Mouse (Mus musculus) spleen, embryonic (tissue): ENCODE measurements around the gene Hacl1.

Experiments used
- CTCF ChIA-PET: fragments of 350-600 bp; sonication (Branson Sonifier 250); formaldehyde crosslinking; loops from one replicate; lab custom pipeline; 2022; lab: Charles Lee

The Hacl1 gene

DNA sequence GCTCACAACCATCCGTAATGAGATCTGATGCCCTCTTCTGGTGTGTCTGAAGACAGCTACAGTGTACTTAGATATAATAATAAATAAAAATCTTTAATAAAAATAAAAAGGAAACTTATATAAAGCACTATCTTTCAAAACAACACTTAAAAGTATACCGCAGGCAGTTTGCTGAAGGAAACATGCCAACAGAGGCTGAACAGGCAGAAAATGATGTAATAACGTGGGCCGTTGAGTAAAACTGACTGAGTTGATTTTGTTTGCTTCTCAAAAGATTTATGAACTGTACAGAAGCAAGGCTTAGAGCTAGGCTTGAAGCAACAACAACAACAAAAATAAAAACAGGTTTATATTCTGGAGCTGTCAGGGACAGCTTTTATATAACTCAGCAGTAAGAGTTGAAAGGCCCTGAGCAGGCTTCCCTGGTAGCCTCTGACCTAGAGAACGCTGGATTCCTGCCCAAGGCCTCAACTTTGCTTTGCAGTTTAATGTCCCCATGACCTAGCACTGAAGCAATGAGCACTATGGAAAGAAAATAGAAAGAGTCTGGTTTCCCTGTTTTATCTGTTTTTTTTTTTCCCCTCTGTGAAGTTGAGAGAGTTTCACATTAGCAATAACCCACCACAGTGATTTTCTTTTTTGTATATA lies 3.2 kb upstream of the Hacl1 start:
- CTCF ChIA-PET = interaction anchor here (0.5 kb wide), 2 partner anchors 135 to 462 kb away, joined by 3 to 4 read pairs; no protein-coding TSS in a partner anchor

DNA sequence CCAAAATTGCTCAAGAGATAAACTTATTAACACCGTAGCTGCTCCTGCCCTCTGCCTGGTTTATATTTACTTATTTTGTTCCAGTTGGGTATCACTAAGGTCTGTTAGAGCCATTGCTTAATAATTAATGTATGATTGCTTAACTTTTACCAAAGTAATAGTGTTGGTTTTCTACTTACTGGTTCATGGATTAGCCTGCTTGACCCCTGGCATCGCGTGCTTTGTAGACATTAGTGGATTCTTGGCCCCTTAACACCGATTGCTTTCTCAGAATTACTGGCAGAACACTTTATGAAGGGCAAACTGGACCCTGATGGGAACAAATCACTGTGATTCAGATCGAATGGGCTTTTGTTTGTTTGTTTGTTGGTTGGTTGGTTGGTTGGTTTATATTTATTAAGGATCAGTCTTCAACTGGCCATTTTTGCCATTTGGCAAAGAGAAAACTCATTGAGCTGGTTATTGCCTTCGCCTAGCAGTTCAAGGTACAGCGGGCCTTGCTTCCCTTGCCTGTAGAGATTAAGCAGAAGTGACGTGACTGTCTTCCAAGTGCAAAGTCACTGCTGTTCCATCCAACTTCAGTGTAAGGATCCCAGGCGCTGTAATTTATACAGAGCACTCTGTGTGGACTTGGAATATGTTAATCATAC lies 545 bp upstream of the Hacl1 start:
- CTCF ChIA-PET = interaction anchor here (0.5 kb wide), 1 partner anchor 159 kb away, joined by 3 read pairs; no protein-coding TSS in a partner anchor

- CTCF ChIA-PET = interaction anchor here (0.6 kb wide), 1 partner anchor 62 kb away, joined by 13 read pairs; no protein-coding TSS in a partner anchor
Measured at GRCm38 (mm10) chr14:31640346-31640889, 668 bp downstream of the Hacl1 start, which contains the start of gene Gm49387. TSS of gene Gm49387 (minus strand) at chr14:31640878.

DNA sequence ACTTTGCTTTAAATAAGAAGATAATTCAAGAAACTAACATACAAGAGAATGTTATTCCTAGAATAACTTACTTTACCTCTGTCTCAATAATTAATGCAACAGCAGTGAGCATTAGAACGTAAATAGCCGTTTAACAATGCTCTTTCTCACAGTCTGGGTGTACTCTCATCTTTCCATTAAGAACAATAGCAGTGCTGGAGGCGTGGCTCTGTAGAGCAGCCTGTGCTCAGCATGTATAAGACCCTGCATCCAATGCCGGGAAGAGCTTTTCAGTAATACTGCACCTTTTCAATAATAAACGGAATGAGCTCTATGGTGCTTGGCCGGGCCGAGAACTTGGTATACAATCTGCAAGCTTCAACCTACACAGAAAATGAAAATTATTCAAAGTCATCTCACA lies 10.4 kb downstream of the Hacl1 start:
- CTCF ChIA-PET = no interaction called here

GRCm38 (mm10) chr14:31622748-31623147 lies 18.3 kb downstream of the Hacl1 start:
- CTCF ChIA-PET = no interaction called here

DNA sequence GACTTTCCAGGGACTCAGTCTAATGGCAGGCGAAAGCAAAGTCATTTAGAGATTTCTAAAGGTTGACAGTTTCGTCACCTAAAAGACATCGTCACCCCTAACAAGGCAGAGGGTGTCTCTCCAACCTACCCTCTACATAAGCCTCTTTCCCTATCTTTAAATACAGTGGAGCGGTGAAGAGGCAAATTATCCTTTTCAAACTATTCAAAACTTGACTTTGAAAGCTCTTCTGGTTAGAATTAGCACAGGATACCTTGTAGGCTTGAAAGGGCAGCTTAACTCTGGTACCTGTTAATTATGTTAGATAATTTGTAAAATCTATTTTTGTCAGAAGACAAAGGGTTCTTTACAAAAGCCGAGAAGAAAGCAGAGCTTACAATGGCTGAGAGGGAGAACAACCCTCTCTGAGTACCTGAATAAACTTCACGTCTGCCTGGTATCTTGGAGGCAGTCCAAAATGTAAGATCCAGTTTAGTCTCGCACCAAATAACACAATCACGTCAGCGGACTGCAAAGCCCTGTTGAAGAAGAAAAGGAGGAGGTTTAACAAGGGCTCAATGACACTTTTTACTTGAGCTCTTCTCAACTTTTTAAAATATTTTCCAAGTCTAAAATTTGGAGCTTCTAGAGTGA lies 20.4 kb downstream of the Hacl1 start:
- CTCF ChIA-PET = no interaction called here

- CTCF ChIA-PET = interaction anchor here (0.6 kb wide), 1 partner anchor 12 kb away, joined by 4 read pairs; no protein-coding TSS in a partner anchor
Measured at GRCm38 (mm10) chr14:31617997-31618396, 23.1 kb downstream of the Hacl1 start.

DNA sequence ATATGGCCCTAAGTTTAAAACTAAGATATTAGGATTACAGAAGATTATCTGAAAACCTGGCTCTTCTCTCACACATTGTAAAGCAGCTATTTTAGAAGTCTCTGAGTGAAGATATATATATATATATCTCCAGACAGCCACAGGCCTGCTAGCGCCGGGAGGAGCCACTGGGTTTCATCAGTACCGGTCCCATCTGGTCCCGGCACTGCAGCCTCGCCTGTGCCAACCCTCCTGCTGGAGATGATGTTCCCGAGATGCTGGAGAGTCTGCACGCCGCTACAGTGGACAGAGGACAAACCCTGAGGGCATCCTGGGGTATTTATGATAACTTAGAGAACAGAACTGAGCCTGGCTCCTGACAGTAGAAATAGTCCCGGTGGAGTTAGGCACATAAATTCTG lies 23.9 kb downstream of the Hacl1 start:
- CTCF ChIA-PET = interaction anchor here (0.7 kb wide), 1 partner anchor 89 kb away, joined by 3 read pairs; no protein-coding TSS in a partner anchor

- CTCF ChIA-PET = no interaction called here
Measured at GRCm38 (mm10) chr14:31613671-31614070, 27.4 kb downstream of the Hacl1 start.

DNA sequence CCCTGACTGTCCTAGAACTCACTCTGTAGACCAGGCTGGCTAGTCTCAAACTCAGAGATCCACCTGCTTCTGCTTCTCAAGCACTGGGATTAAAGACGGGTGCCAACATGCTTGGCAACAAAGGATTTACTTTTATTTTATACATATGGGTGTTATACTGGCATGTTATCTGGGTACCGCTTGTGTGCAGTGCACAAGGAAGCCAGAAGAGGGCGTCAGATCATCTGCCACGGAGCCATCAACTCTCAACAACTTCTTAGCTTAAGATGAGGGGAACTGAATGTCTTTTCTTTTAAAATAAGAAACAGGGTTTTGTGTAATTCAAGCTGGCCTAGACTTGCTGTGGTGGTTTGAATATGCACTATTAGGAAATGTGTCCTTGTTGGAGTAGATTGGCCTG lies 29.1 kb downstream of the Hacl1 start:
- CTCF ChIA-PET = no interaction called here

- CTCF ChIA-PET = interaction anchor here (0.6 kb wide), 2 partner anchors 13 to 29 kb away, joined by 3 to 4 read pairs; no protein-coding TSS in a partner anchor
Measured at GRCm38 (mm10) chr14:31605514-31605913, 35.6 kb downstream of the Hacl1 start.

- CTCF ChIA-PET = interaction anchor here (0.6 kb wide), 1 partner anchor 29 kb away, joined by 3 read pairs; no protein-coding TSS in a partner anchor
Measured at GRCm38 (mm10) chr14:31604916-31605315, 36.2 kb downstream of the Hacl1 start.

- CTCF ChIA-PET = interaction anchor here (0.7 kb wide), 1 partner anchor 274 kb away, joined by 3 read pairs; no protein-coding TSS in a partner anchor
Measured at GRCm38 (mm10) chr14:31602616-31602979, 38.5 kb downstream of the Hacl1 start.

DNA sequence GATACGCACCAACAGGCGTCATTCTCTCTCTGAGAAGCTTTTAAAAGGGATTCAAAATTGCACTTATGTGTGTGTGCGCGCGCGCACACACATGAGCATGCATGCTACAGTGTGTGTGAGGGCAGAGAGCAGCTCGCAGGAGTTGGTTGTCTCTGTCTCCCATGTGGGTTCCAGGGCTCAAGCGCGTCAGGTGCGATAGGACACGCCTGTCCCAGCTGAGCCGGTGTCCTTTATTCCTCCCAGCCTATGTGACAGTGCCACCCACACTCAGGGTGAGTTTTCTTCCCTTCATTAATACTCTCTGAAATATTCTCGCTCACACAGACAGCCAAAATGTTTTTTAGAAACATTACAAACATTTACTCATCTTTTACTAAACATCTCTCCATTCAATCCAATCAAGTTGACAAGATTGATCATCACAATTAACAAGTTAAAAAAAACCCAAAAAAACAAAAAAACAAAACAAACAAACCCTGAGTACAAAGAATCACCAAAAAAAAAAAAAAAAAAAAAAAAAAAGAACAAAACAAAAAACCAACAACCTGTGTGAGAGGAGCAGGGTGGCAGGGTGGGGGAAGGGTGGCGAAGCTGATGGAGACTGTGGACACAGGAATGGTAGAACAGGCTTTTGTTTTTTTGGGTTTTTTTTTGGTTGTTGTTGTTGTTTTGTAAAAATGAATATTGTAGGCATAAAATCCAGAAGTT lies 39.0 kb downstream of the Hacl1 start:
- CTCF ChIA-PET = no interaction called here

DNA sequence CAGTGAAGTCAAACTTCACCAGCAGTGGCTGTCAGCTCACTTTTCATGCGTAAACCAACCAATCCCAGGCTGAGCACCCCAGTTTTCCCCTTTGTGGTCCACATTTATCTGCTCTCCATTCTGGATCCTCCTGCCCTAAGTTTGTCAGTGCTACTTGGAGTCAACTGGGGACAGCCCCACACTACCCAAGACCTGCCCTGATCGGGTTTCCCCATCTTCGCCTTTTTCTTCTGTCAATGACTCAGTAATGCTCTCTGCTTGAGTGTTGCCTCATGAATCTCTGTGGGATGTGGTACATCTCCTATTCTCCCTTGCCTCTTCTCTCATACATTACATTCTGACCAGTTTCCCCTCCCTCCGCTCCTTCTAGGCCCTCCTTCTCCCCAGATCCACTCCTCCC lies 43.6 kb downstream of the Hacl1 start:
- CTCF ChIA-PET = no interaction called here

- CTCF ChIA-PET = no interaction called here
Measured at GRCm38 (mm10) chr14:31596408-31596807, 44.7 kb downstream of the Hacl1 start.

DNA sequence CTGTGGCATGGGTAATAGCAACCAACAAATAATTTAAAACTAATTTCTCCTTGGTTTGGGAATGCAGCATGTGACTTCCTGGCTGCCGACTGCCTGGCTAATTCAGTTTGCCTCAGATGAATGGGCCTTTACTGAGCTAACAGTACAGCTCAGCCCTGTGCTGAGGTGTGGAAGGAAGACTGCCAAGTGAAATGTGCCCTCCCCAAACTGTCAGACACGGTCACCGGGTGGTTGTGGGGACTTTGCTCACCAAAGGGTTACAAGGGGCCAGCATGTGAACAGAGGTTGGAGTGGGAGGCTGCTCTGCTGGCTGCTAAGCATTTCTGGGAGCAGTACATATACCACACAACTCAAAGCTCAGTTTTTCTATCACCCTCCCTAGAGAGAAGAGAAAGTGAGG lies 46.4 kb downstream of the Hacl1 start:
- CTCF ChIA-PET = no interaction called here

GRCm38 (mm10) chr14:31593036-31593435 lies 48.0 kb downstream of the Hacl1 start:
- CTCF ChIA-PET = interaction anchor here (0.5 kb wide), 1 partner anchor 466 kb away, joined by 3 read pairs; no protein-coding TSS in a partner anchor

DNA sequence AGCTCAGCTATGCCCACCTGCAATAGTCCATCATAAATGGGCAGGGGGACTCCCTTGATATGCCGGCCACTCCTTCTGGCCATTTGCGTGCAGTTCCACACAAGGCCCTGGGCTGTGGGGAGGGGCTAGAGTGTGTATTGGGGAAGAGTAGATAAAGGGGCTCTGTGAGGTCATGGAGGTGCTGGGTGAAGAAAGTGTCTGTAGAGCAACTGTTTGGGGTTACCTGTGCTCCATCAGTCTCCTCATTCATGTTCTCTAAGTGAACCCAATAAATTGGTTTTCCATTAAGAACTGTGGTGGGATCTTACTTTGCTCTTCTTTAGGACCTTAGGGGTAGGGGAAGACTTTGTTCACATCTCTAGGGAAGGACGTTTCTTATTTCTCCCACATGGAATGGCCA lies 49.8 kb downstream of the Hacl1 start, which contains the start of gene Colq:
TSS of gene Colq (minus strand) at position 101 of the 400 bp plus-strand sequence.
- CTCF ChIA-PET = no interaction called here

DNA sequence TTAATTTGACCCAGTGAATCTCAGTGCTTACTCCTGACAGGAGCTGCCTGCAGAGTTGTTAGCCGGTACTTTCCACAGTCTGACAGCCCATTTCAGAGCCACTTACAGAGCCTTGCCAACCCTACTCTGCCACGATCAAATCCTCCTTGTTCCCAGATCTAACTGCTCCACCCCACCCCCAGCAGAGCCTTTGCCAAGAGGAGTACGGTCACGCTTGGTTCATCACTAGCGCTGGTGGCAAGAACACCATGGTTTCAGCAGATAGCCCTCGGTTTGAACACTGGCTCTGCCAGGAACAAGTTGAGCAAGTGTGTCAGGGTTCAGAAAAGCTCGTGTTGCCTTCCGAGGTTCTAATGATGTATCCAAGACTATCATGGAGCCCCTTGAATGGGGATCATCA lies 54.6 kb downstream of the Hacl1 start:
- CTCF ChIA-PET = interaction anchor here (0.6 kb wide), 1 partner anchor 211 kb away, joined by 3 read pairs; no protein-coding TSS in a partner anchor

DNA sequence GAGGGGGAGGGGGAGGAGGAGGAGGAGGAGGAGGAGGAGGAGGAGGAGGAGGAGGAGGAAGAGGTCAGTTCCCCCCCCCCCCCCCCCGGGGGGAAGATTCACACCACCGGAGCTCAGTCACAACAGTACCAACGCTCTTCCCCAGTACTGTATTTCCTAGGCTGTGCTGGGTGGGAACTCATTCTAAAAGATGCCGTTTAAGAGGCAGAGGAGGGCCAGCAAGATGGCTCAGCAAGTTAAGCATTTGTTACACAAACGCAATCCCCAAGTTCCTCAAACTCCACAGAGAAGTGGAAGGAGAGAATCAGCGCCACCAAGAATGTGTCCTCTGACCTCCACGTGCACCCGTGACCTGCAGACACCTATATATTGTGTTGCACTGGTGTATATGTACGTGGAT lies 58.0 kb downstream of the Hacl1 start:
- CTCF ChIA-PET = no interaction called here
